Mouse (Mus musculus) embryonic stem cell, embryonic (primary cell): ENCODE data around the gene Mertk.

Experiments
- CTCF ChIA-PET, 4 experiments: fragments of 300-600 bp in 2 of 4; fragments of 350-600 bp in 2 of 4; sonication (Branson Sonifier 250); formaldehyde crosslinking; loops; one replicate each; lab custom pipeline; 2022; ENCODE audit warnings: inconsistent platforms in 2 of 4; lab: Charles Lee
- POLR2A ChIA-PET, 4 experiments: fragments of 300-600 bp in 2 of 4; fragments of 350-600 bp in 2 of 4; sonication (Branson Sonifier 250); formaldehyde crosslinking; loops; one replicate each; lab custom pipeline; 2022; ENCODE audit warnings: antibody characterized with exemption in 4 of 4, inconsistent platforms in 1 of 4; lab: Charles Lee

Mertk gene

DNA sequence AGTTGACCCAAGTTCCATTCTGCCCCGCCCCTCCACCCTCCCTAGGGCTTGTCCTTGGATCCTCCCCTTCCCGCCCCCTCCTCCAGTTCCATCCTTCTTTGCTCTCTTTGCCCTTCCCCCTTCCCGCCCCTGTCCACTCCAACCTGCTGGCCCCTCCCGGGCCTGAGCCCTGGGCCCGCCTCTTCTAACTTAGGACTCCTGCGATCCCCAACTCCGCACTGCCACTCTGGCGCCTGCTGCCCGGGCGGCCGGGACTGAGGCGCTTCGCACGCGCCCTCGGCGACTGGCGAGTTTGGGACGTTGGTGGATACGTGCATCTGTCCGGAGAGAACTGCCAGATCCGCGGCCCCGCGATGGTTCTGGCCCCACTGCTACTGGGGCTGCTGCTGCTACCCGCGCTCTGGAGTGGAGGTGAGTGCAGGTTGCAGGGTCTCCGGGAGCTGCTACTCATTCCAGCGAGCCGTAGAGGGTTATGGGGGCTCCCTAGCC, at the start of gene Mertk:
Mertk (plus strand) TSS at position 264 of the 489 bp plus-strand sequence.
- ChIA-PET CTCF (interaction anchor here (0.5 to 3.1 kb wide), 20 partner anchors 10 to 560 kb away, joined by 3 to 81 read pairs (median 4); partner anchors contain the start of genes Tmem87b (in 3 of the 4) and Anapc1 (in 1 of the 4)), POLR2A (interaction anchor here (0.6 to 6.0 kb wide), 37 partner anchors 10 to 1576 kb away, joined by 3 to 122 read pairs (median 4); partner anchors contain the start of genes Tmem87b (in 3 of the 4), Anapc1 (in 2 of the 4) and Ttl (in 1 of the 4))

DNA sequence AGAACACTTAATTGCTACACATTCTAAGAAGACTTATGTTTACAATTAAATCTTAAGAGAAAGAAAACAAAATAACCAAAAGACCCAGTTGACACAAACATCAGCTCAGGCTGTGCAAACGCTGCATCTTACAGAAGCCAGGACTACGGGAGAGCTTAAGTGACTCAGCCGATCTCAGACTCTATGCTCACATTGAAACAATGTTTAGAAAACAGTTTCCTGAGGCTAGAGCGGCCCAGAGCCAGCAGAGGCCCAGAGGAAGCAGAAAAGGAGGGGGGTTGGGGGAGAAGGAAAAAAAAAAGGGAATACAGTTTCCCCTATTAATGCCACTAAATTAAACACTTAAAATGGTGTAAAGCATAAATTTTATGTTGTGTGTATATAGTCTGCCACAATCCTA, 18.1 kb upstream of the Mertk start:
- CTCF ChIA-PET = no interaction called here
- POLR2A ChIA-PET = interaction anchor here in 1 of 4 experiments (0.6 to 0.7 kb wide), 2 partner anchors 29 to 809 kb away, joined by 3 to 5 read pairs; no protein-coding TSS in a partner anchor

DNA sequence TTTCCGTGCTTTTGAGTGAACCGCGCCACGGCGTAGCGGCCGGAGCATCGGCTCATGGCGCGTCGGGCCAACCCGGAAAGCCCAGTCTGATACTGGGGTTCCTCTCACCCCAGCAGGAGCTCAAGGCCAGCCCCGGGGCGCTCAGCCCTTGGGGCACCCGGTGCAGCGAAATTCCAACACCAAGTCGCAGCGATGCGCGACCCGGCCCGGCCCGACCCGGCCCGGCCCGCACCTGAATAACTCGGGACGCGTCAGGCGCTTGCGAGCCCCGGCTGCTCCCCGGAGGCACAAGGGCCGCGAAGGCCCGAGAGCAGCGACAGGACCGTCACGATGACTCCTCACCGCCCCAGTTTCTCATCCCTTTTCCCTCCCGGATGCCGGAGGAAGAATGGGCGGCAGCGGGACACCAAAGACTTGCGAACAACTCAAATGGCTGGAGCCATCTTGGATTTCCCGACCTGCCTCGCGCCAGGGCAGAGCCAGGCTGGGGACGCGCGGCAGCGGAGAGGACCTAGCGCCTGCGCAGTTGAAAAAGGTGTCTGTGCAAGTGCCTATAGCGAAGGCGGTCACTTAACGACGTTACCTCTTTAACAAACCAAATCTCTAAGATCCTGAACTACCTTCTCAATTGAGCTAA, 11.7 kb upstream of the Mertk start, which contains the start of gene Anapc1:
Anapc1 (minus strand) TSS at position 471 of the 637 bp plus-strand sequence.
- ChIA-PET CTCF (interaction anchor here in 1 of 4 experiments (2.4 kb wide), 1 partner anchor 11 kb away, joined by 5 read pairs; no protein-coding TSS in a partner anchor), POLR2A (interaction anchor here in 2 of 4 experiments (0.6 to 3.6 kb wide), 20 partner anchors 9 to 1556 kb away, joined by 3 to 23 read pairs (median 4); partner anchors contain the start of genes Mertk (in 2 of the 2) and Tmem87b (in 2 of the 2))

DNA sequence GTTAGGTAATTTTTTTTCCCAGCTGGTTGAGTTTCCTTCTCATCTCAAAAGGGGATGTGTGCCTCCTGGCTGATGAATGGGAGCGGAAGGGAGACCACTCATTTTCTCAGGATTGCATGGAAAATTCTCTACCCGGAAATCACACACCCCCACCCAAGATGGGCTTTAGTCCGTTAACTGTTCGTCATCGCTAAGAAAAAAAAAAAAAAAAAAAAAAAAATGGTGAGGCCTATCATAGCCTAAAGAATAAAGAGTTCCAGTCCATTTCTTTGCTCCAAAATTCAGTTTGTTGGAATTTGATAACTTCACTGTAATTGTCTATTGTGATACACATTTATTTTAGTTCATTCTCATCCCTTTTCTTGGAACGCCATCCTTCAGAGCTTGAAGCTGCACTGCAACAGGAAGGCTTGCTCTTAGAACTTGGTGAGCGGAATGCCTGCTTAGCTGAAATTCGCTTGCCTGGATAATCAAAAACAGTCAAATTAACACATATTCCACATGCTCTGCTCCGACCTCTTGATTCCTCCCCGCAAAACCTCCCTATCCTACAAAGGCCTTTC, 11.1 kb upstream of the Mertk start:
- CTCF ChIA-PET = interaction anchor here in 3 of 4 experiments (0.7 to 2.4 kb wide), 3 partner anchors 10 to 275 kb away, joined by 3 to 7 read pairs (median 5); no protein-coding TSS in a partner anchor
- POLR2A ChIA-PET = interaction anchor here in 3 of 4 experiments (0.6 to 3.6 kb wide), 17 partner anchors 11 to 1556 kb away, joined by 3 to 23 read pairs (median 5); partner anchors contain the start of genes Mertk (in 2 of the 3) and Tmem87b (in 2 of the 3)

DNA sequence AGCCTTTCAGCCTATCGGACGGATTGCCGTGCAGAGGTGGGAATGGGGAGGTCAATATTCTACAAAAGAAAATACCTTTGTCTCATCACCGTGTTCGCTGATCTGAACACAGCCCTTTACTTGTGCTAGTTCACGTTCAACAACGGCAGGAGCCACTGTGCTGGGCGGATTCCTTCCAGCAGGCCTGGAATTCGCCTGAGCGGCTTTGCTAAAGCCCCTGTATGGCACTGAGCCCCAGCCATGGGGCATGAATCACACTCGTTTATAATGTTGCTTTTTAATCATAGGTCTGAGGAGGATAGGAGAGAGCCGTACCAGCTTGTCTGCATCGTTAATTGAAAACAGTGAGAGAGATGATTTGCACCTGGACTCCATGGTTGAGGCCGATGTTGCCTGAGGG, 6.4 kb upstream of the Mertk start:
- ChIA-PET POLR2A (interaction anchor here in 3 of 4 experiments (1.4 to 3.1 kb wide), 4 partner anchors 17 to 126 kb away, joined by 3 to 15 read pairs (median 12); partner anchors contain the start of gene Tmem87b (in 3 of the 3)), CTCF (interaction anchor here in 2 of 4 experiments (0.9 to 2.7 kb wide), 2 partner anchors 124 to 126 kb away, joined by 5 to 15 read pairs; partner anchors contain the start of gene Tmem87b (in 1 of the 2))

DNA sequence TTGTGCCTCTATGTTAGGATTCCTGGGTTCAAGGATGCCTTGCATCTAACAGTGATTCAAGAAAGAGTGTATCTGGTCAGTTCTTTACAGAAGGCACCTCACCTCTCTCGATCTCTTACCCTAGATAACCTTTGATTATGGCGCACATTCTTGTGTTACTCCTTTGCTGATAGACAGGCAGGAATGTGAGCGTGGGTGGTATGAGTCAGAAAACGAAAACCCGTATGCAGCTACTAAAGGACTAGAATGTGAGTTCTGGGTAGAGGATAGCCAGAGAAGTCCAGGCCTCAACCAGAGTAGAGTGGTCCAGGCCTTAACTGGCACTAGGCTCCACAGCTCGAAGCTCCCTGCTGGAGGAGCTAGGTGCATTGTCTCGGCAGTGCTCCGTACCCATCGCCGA, 6.0 kb upstream of the Mertk start:
- CTCF ChIA-PET = interaction anchor here in 2 of 4 experiments (0.9 to 2.7 kb wide), 2 partner anchors 124 to 125 kb away, joined by 5 to 15 read pairs; partner anchors contain the start of gene Tmem87b (in 1 of the 2)
- POLR2A ChIA-PET = interaction anchor here in 3 of 4 experiments (0.7 to 3.1 kb wide), 5 partner anchors 17 to 175 kb away, joined by 3 to 15 read pairs (median 11); partner anchors contain the start of gene Tmem87b (in 3 of the 3)

DNA sequence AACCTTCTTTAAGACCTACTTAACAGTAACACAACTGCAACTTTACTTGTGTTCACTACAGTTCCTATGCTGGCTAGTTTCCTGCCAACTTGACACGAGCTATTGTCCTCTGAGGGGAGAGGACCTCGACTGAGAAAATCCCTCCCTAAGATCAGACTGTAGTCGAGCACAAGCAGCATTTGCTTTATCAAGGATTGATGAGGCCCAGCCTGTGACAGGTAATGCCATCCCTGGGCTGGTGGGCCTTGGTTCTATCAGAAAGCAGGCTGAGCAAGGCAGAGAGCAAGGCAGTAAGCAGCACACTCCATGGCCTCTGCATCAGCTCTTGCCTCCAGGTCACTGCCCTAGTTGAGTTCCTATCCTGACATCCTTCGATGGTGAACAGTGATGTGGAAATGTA, 5.5 kb upstream of the Mertk start:
- CTCF ChIA-PET = interaction anchor here (0.6 to 2.7 kb wide), 6 partner anchors 123 to 185 kb away, joined by 3 to 15 read pairs (median 4); partner anchors contain the start of gene Tmem87b (in 2 of the 4)
- POLR2A ChIA-PET = interaction anchor here in 3 of 4 experiments (0.6 to 3.1 kb wide), 9 partner anchors 18 to 662 kb away, joined by 3 to 18 read pairs (median 6); partner anchors contain the start of gene Tmem87b (in 3 of the 3)

DNA sequence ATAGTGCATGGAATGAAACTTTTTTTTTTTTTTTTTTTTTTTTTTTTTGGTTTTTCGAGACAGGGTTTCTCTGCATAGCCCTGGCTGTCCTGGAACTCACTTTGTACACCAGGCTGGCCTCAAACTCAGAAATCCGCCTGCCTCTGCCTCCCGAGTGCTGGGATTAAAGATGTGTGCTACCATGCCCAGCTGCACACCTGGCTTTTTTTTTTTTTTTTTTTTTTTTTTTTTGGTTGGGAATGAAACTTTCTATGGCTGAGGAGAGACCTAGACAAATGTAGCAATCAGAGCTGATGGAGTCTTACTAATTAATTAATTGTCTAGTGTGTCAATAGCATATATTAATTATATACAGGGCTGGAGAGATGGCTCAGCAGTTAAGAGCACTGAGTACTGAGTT, 4.9 kb upstream of the Mertk start:
- POLR2A ChIA-PET = interaction anchor here in 3 of 4 experiments (0.6 to 3.1 kb wide), 9 partner anchors 14 to 663 kb away, joined by 3 to 18 read pairs (median 6); partner anchors contain the start of gene Tmem87b (in 3 of the 3)
- CTCF ChIA-PET = interaction anchor here (0.6 to 2.7 kb wide), 6 partner anchors 60 to 185 kb away, joined by 3 to 15 read pairs (median 6); partner anchors contain the start of gene Tmem87b (in 2 of the 4)

DNA sequence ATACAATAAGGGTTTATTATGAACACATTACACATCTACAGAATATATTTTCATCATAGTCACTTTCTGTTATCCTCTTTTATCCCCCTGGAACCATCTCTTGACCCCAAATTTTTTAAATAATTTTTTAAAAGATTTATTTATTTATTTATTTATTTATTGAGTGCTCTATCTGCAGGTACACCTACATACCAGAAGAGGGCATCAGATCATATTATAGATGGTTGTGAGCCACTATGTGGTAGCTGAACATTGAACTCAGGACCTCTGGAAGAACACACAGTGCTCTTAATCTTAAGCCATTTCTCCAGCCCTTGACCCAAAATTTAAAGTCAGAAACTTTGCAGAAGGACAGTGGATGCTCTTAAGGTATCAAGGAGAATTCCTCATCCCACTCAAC, 4.2 kb upstream of the Mertk start:
- CTCF ChIA-PET = interaction anchor here in 3 of 4 experiments (0.6 to 2.7 kb wide), 5 partner anchors 59 to 902 kb away, joined by 3 to 15 read pairs (median 4); partner anchors contain the start of gene Tmem87b (in 2 of the 3)
- POLR2A ChIA-PET = interaction anchor here in 3 of 4 experiments (0.5 to 3.1 kb wide), 6 partner anchors 14 to 1414 kb away, joined by 3 to 15 read pairs (median 5); partner anchors contain the start of gene Tmem87b (in 3 of the 3)

DNA sequence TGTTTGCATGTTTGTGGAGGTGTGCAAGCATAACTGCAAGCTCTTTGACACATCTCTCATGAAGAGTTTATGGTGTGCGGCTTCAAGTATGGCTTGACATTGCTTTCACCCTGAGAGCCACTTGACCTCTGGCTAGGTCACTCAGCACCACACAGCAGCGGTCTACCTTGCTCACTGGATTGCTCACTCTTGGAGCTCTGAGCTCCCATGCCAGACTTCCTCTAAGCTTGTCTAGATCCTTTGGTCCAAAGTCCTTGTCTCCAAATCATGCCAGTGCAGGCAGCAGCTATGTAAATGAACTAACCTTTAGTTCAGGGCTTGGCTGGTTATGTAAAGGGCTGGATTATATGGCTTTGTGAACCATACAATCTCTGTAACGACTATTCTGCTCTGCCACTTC, 2.3 kb upstream of the Mertk start:
- POLR2A ChIA-PET = interaction anchor here in 2 of 4 experiments (0.6 to 6.0 kb wide), 7 partner anchors 10 to 687 kb away, joined by 3 to 122 read pairs (median 5); partner anchors contain the start of gene Tmem87b (in 2 of the 2)
- CTCF ChIA-PET = interaction anchor here in 1 of 4 experiments (1.6 kb wide), 1 partner anchor 120 kb away, joined by 7 read pairs; the partner anchor contains the start of gene Tmem87b

DNA sequence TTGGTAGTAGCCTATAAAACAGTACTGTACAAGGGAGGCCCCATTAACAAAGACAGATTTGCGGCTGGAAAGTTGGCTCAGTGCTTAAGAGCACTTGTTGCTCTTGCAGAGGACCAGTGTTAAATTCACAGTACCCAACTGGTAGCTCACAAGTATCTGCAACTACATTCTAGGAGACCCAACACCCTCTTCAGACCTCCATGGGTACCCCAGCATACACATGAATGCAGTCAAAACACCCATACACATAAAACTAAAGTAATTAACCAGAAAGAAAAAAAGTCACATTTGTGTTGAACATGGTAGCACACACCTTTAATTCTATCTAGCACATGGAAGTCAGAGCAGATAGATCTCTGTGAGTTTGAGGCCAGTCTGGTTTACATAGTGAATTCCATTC, 1.7 kb upstream of the Mertk start:
- ChIA-PET POLR2A (interaction anchor here in 2 of 4 experiments (0.6 to 6.0 kb wide), 13 partner anchors 10 to 688 kb away, joined by 3 to 122 read pairs (median 5); partner anchors contain the start of genes Anapc1 (in 2 of the 2) and Tmem87b (in 2 of the 2)), CTCF (interaction anchor here (0.6 to 3.1 kb wide), 15 partner anchors 9 to 977 kb away, joined by 3 to 81 read pairs (median 4); partner anchors contain the start of genes Tmem87b (in 4 of the 4) and Anapc1 (in 1 of the 4))

DNA sequence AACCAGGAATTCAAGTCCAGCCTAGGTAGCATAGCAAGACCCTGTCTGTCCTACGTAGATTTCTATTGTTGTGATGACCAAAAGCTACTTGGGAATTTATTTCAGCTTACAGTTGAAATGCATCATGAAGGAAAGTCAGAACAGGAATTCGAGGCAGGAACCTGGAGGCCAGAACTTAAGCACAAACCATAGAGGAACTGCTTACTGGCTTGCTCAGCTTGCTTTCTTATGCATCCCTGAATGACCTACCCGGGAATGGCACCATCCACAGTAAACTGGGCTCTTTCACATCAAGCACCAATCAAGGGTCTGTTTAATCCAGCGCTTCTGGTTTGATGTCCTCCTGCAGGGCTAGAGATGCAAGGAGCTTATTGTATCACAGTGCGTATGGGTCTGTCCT, 1.2 kb upstream of the Mertk start:
- CTCF ChIA-PET = interaction anchor here (0.6 to 3.1 kb wide), 25 partner anchors 9 to 977 kb away, joined by 3 to 81 read pairs (median 4); partner anchors contain the start of genes Tmem87b (in 4 of the 4) and Anapc1 (in 1 of the 4)
- POLR2A ChIA-PET = interaction anchor here (0.6 to 6.0 kb wide), 29 partner anchors 8 to 548 kb away, joined by 3 to 122 read pairs (median 3); partner anchors contain the start of genes Tmem87b (in 3 of the 4), Anapc1 (in 2 of the 4) and Ttl (in 1 of the 4)

DNA sequence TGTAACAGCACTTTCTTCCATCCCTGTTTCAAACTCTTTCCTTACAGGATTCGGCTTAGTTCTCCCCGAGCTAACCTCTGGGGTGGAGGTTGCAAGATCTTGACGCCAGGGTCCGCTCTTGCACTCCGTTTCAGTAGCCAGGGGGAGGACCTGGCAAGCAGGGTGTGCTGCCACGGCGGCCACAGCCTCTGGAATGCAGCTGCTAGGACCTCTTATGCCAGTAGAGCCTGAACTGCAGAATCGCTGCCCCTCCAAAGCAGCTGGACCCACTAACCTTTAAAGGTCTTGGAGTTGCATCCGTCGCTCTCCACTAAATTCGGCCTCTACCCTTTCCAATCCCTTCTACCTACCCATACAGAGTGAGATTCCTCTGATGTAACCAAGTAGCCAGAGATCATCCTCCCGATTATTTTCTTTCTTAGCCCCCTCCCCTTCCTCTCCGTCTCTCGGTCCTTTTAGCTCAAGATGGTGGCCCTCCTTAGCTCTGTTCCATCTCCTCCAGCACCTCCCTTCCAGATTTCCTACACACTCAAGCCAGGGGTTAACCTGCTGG, 540 bp upstream of the Mertk start:
- ChIA-PET CTCF (interaction anchor here (0.6 to 3.1 kb wide), 29 partner anchors 10 to 560 kb away, joined by 3 to 81 read pairs (median 4); partner anchors contain the start of genes Tmem87b (in 4 of the 4) and Anapc1 (in 1 of the 4)), POLR2A (interaction anchor here (0.6 to 6.0 kb wide), 34 partner anchors 9 to 547 kb away, joined by 3 to 122 read pairs (median 4); partner anchors contain the start of genes Tmem87b (in 3 of the 4), Anapc1 (in 2 of the 4) and Ttl (in 1 of the 4))

DNA sequence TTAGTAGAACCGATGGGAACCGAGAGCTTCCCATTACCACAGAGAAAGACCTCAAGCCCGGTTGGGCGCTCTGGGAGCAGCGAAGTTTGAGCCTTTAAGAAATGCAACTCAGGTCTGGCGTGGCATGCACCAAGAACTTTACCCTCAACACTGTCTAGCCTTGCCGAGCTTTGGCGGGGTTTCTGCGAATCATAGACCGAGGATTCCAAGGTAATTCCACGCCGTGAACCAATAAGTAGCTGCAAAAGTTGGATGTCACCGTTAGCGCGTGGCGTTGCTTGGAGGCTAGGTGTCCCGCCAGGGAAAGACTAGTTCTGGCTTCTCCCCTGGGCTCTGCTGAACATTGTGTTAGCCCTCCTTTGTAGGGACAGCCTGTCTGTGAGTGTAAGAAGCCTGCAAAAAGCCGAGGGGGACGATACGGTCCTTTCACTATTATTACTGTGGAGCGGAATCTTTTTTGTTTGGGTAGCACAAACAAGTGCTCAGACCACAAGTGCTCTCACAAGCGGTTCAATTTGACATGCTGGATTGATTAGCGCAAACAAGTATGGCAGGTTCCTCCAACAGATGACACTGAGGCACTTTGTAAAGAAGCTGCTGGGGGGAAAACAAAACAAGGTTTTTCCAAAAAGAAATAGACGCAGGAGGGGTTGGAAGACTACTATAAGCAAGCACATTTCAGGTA, 587 bp downstream of the Mertk start:
- ChIA-PET POLR2A (interaction anchor here in 3 of 4 experiments (0.6 to 6.0 kb wide), 31 partner anchors 10 to 1575 kb away, joined by 3 to 122 read pairs (median 4); partner anchors contain the start of genes Tmem87b (in 3 of the 3), Anapc1 (in 2 of the 3) and Ttl (in 1 of the 3)), CTCF (interaction anchor here in 3 of 4 experiments (0.5 to 3.1 kb wide), 7 partner anchors 19 to 159 kb away, joined by 3 to 81 read pairs (median 10); partner anchors contain the start of gene Tmem87b (in 3 of the 3))

DNA sequence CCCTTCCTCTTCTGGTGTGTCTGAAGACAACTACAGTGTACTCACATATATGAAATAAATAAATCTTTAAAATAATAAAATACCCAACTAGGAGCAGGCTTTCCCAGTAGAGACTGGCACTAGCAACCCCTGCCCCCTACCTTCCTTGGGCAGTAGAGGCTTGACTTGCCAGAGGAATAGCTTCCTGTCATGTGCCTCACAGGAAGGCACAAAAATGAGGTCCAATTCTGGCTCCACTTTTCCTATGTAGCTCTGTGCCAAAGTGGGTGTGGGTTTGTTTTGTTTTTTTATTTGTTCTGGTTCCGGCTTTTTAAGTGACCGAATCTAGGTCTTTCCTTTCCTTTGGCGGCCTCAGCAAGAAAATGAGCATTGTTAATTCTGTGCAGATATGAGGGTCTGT, 5.7 kb downstream of the Mertk start:
- ChIA-PET POLR2A (no interaction called here), CTCF (no interaction called here)
